Mouse (Mus musculus): ENCODE results near the gene Sirt7.

DNA sequence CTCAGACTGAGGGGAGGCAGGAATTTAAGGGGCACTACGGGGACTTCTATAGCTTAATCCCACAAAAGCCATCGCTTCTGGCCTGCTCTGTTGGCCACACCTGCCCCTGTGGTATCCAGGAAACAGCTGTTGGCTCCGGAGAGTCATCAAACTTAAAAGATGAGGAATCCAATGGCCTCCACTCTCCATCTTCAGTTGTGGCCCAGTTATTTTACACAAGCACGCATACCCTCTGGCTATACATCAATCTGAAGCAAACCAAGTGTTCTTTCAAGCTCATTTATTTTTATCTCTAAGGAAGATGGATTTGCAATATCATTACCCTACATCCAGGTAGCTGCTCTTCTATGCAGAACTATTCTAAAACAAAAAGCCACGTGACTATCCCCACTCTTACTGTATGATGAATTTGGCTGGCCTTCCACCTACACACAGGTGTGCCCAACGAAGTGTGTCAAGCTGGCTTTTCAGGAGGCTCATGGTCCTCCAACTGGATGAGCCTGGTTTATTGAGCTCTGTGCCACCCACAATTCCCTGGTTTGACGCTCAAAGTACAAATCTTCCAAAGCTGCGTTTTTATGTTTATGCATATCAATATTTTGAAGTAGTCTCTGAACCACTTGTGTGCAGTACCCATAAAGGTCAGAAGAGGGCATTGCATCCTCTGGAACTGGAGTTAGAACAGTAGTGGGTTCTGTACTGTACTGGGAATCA, 42.6 kb downstream of the Sirt7 start:
- no peak for TF ChIP-seq CTCF (IDR thresholded peaks at IDR 0.05; ENCODE audit: low read depth, low read length)
- TF ChIP-seq POLR2A (IDR thresholded peaks at IDR 0.05; ENCODE audit: borderline replicate concordance, low read depth, low read length), result no peak
